Mouse (Mus musculus): ENCODE results near the gene Acvr1. TPM values are rescaled to one million over a fixed set of nuclear protein-coding genes. Genes with fewer than 3 reads are reported as not detected.

Gene Acvr1
- polyA plus RNA-seq, 1 experiment from 2014 or later, result 12.9 TPM

- no peak overlapping the region for H3K9ac ChIP-seq (ENCODE audit: low read depth, low read length)
- no peak overlapping the region for H3K4me2 ChIP-seq
- no peaks in the 10 kb centered on the region for H3K9me3 ChIP-seq (replicated peaks; ENCODE audit: control insufficient read depth, low read length)
- H3K36me3 ChIP-seq (ENCODE audit: control insufficient read depth, insufficient read depth, low read length), result no peaks in the 10 kb centered on the region
- peaks cover 5% of the 10 kb centered on the region; the same call in 1 of the 2 replicates for H3K4me1 ChIP-seq (ENCODE audit: control insufficient read depth, insufficient read depth, low read length)
- no peak overlapping the region for H3K4me3 ChIP-seq (ENCODE audit: low read depth, low read length)
- WGBS (ENCODE audit: insufficient replicate concordance), result 80% methylated on average over 17 of the region's 17 CpGs
- no peak for ATAC-seq (replicated peaks; ENCODE audit: insufficient number of reproducible peaks, low FRiP score, low TSS enrichment)
- H3K27me3 ChIP-seq (ENCODE audit: control insufficient read depth, insufficient read depth, low read length), result no peaks in the 10 kb centered on the region
- H3K27ac ChIP-seq (ENCODE audit: low read depth, low read length), result 0 out of 2 replicates have a peak overlapping the region, but pooled peaks have one; percentile 35
These were observed 29.9 kb upstream of the Acvr1 start for GRCm38 (mm10) chr2:58596774-58597342.

DNA sequence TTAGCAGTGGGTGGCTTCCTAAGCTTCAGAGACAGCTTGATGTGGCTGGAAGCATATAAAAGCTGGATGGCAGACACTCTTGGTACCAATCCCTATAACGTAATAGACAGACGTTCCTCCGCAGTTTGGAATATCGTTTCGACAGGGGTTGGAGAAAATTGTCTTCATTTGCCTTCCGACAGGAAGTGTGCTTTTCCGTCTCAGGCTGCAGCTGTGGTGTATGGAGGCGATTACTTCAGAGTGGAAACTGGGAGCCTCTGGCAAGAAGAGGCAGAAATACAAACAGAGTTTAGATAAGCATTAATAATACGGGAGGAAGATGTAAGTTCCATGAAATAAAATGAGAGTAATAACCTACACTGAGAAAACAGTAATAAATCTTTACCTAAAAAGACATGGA is 28.4 kb upstream of the Acvr1 start:
- WGBS (ENCODE audit: insufficient replicate concordance), result 46% methylated on average over 9 of the region's 9 CpGs

DNA sequence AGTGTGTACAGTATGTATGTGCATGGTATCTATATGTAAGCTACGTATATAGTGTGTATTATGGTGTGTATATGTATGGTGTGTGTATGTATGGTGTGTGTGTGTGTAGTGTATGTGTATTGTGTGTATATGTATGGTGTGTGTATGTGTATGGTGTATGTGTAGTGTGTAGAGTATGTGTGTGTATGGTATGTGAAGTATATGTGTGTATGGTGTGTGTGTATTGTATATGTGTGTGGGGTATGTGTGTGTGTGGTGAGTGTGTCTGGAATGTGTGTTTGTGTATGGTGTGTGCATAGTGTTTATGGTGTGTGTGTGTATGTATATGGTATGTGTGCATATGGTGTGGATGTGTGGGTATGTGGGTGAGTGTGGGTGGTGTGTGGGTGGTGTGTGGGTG is 23.1 kb upstream of the Acvr1 start:
- no peak for ATAC-seq (replicated peaks; ENCODE audit: insufficient number of reproducible peaks, low FRiP score, low TSS enrichment)
- Histone ChIP-seq H3K4me2 (no peak overlapping the region), H3K4me1 (ENCODE audit: control insufficient read depth, insufficient read depth, low read length) (peaks cover 13% of the 10 kb centered on the region)

More for the DNA sequence above, 28.4 kb upstream of the Acvr1 start:
- no peaks in the 10 kb centered on the region for H3K9me3 ChIP-seq (replicated peaks; ENCODE audit: control insufficient read depth, low read length)
- H3K4me1 ChIP-seq (ENCODE audit: control insufficient read depth, insufficient read depth, low read length), result peaks cover 5% of the 10 kb centered on the region; the same call in 1 of the 2 replicates
- no peaks in the 10 kb centered on the region for H3K36me3 ChIP-seq (ENCODE audit: control insufficient read depth, insufficient read depth, low read length)
- no peak overlapping the region for H3K4me3 ChIP-seq (ENCODE audit: low read depth, low read length)
- H3K27me3 ChIP-seq (ENCODE audit: control insufficient read depth, insufficient read depth, low read length), result no peaks in the 10 kb centered on the region
- ATAC-seq (replicated peaks; ENCODE audit: insufficient number of reproducible peaks, low FRiP score, low TSS enrichment), result no peak
- H3K9ac ChIP-seq (ENCODE audit: low read depth, low read length), result no peak overlapping the region
- peak overlapping the region; percentile 85 for H3K27ac ChIP-seq (ENCODE audit: low read depth, low read length)
- no peak overlapping the region for H3K4me2 ChIP-seq

GRCm38 (mm10) chr2:58589637-58590036 is 22.7 kb upstream of the Acvr1 start:
- 53% methylated on average over 4 of the region's 4 CpGs for whole genome bisulfite sequencing (ENCODE audit: insufficient replicate concordance)
- H3K27ac ChIP-seq (ENCODE audit: low read depth, low read length), result no peak overlapping the region

More for the DNA sequence above, 23.1 kb upstream of the Acvr1 start:
- H3K9ac ChIP-seq (ENCODE audit: low read depth, low read length), result no peak overlapping the region
- no peak overlapping the region for H3K4me3 ChIP-seq (ENCODE audit: low read depth, low read length)
- H3K27ac ChIP-seq (ENCODE audit: low read depth, low read length), result no peak overlapping the region
- H3K27me3 ChIP-seq (ENCODE audit: control insufficient read depth, insufficient read depth, low read length), result no peaks in the 10 kb centered on the region
- whole genome bisulfite sequencing (ENCODE audit: insufficient replicate concordance), result 92% methylated on average over 1 of the region's 1 CpGs
- H3K36me3 ChIP-seq (ENCODE audit: control insufficient read depth, insufficient read depth, low read length), result no peaks in the 10 kb centered on the region
- H3K9me3 ChIP-seq (replicated peaks; ENCODE audit: control insufficient read depth, low read length), result no peaks in the 10 kb centered on the region

DNA sequence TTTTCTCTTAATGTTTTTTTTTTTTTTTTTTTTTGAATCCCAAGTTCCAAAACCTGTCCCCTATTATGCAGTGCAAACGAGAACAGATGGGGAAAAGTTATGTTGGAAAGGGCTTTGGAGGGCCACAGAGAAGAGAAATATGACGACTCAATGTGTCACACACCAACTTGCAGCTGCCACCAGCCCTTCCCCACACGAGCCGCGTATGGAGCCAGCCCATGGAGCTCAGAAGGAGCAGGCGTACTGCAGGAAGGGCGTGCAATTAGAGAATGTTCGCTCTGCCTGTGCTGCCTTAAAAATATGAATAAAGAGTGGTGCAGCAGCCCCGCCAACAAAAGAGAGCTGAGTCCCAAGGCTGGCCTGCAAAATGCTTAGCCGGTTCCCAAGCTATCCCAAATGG is 19.4 kb upstream of the Acvr1 start:
- 67% methylated on average over 10 of the region's 10 CpGs for WGBS (ENCODE audit: insufficient replicate concordance)
- Histone ChIP-seq H3K4me2 (no peak overlapping the region), H3K9ac (ENCODE audit: low read depth, low read length) (no peak overlapping the region), H3K27ac (ENCODE audit: low read depth, low read length) (no peak overlapping the region), H3K4me3 (ENCODE audit: low read depth, low read length) (no peak overlapping the region), H3K27me3 (ENCODE audit: control insufficient read depth, insufficient read depth, low read length) (no peaks in the 10 kb centered on the region), H3K36me3 (ENCODE audit: control insufficient read depth, insufficient read depth, low read length) (no peaks in the 10 kb centered on the region), H3K4me1 (ENCODE audit: control insufficient read depth, insufficient read depth, low read length) (peaks cover 17% of the 10 kb centered on the region; the same call in 1 of the 2 replicates), H3K9me3 (replicated peaks; ENCODE audit: control insufficient read depth, low read length) (no peaks in the 10 kb centered on the region)
- ATAC-seq (replicated peaks; ENCODE audit: insufficient number of reproducible peaks, low FRiP score, low TSS enrichment), result no peak

More at GRCm38 (mm10) chr2:58589637-58590036, 22.7 kb upstream of the Acvr1 start:
- Histone ChIP-seq H3K9me3 (replicated peaks; ENCODE audit: control insufficient read depth, low read length) (no peaks in the 10 kb centered on the region), H3K4me3 (ENCODE audit: low read depth, low read length) (no peak overlapping the region), H3K27me3 (ENCODE audit: control insufficient read depth, insufficient read depth, low read length) (no peaks in the 10 kb centered on the region), H3K9ac (ENCODE audit: low read depth, low read length) (no peak overlapping the region), H3K4me2 (no peak overlapping the region), H3K36me3 (ENCODE audit: control insufficient read depth, insufficient read depth, low read length) (no peaks in the 10 kb centered on the region), H3K4me1 (ENCODE audit: control insufficient read depth, insufficient read depth, low read length) (peaks cover 12% of the 10 kb centered on the region; the same call in 1 of the 2 replicates)
- ATAC-seq (replicated peaks; ENCODE audit: insufficient number of reproducible peaks, low FRiP score, low TSS enrichment), result no peak

GRCm38 (mm10) chr2:58574167-58574566 is 7.2 kb upstream of the Acvr1 start:
- 87% methylated on average over 2 of the region's 2 CpGs for WGBS (ENCODE audit: insufficient replicate concordance)
- H3K4me1 ChIP-seq (ENCODE audit: control insufficient read depth, insufficient read depth, low read length), result peaks cover 1% of the 10 kb centered on the region
- H3K27ac ChIP-seq (ENCODE audit: low read depth, low read length), result no peak overlapping the region
- no peaks in the 10 kb centered on the region for H3K9me3 ChIP-seq (replicated peaks; ENCODE audit: control insufficient read depth, low read length)
- H3K36me3 ChIP-seq (ENCODE audit: control insufficient read depth, insufficient read depth, low read length), result no peaks in the 10 kb centered on the region
- no peaks in the 10 kb centered on the region for H3K27me3 ChIP-seq (ENCODE audit: control insufficient read depth, insufficient read depth, low read length)
- no peak for ATAC-seq (replicated peaks; ENCODE audit: insufficient number of reproducible peaks, low FRiP score, low TSS enrichment)
- H3K4me3 ChIP-seq (ENCODE audit: low read depth, low read length), result no peak overlapping the region
- no peak overlapping the region for H3K4me2 ChIP-seq
- H3K9ac ChIP-seq (ENCODE audit: low read depth, low read length), result no peak overlapping the region

GRCm38 (mm10) chr2:58568841-58569645 is 2.1 kb upstream of the Acvr1 start:
- 0 out of 2 replicates have a peak overlapping the region, but pooled peaks have one; percentile 4 for H3K9ac ChIP-seq (ENCODE audit: low read depth, low read length)
- 66% methylated on average over 4 of the region's 4 CpGs for WGBS (ENCODE audit: insufficient replicate concordance)

DNA sequence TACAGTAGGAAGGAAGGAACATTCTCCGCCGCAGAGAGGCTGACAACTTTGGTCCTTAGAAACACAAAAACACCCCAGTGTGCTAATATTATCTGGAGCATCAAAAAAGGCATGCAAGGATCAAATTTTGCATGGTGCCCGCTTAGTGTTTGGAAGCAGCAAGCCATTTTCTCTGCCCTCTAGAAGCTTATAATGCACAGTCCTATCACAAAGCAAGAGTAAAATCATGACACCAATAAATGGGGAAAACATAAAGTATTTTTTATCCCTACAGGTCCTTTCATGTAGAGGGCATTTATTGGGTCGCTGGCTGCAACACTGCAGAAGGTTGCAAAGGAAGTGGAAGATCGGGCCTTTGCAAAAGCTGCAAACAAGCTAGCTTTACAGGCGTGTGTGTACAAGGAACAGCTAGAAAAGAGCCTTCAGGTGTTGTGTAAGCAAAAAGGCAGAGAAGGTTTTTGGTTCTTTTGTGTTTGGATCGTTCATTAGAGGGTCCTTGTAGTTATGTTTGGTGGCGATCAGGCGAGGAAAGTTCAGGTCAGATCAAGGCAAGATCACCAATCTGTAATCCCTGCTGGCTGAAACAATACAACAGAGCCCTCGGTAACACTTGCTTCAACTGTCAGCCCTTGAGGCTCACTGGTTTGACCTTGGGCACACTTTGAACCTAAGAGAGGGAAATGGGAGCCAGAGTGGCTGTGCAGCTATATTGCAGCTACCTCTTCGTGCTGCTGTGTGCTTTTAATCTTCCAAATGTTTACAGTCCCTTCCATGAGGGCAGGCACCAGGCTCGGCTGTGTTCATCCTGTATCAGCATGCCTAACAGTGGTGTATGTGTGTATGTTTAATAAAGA is 1.1 kb upstream of the Acvr1 start:
- H3K4me2 ChIP-seq, result peak overlapping the region; percentile 85
- peak overlapping the region; percentile 88 for H3K4me3 ChIP-seq (ENCODE audit: low read depth, low read length)

More at GRCm38 (mm10) chr2:58568841-58569645, 2.1 kb upstream of the Acvr1 start:
- Histone ChIP-seq H3K9me3 (replicated peaks; ENCODE audit: control insufficient read depth, low read length) (no peaks in the 10 kb centered on the region), H3K27ac (ENCODE audit: low read depth, low read length) (peak overlapping the region; percentile 97; the same call in 1 of the 2 replicates), H3K4me1 (ENCODE audit: control insufficient read depth, insufficient read depth, low read length) (peaks cover 21% of the 10 kb centered on the region), H3K4me2 (peak overlapping the region; percentile 85), H3K4me3 (ENCODE audit: low read depth, low read length) (peak overlapping the region; percentile 88; the same call in 1 of the 2 replicates), H3K27me3 (ENCODE audit: control insufficient read depth, insufficient read depth, low read length) (no peaks in the 10 kb centered on the region), H3K36me3 (ENCODE audit: control insufficient read depth, insufficient read depth, low read length) (no peaks in the 10 kb centered on the region)
- no peak for ATAC-seq (replicated peaks; ENCODE audit: insufficient number of reproducible peaks, low FRiP score, low TSS enrichment)

More for the DNA sequence above, 1.1 kb upstream of the Acvr1 start:
- Histone ChIP-seq H3K27ac (ENCODE audit: low read depth, low read length) (peak overlapping the region; percentile 97), H3K4me1 (ENCODE audit: control insufficient read depth, insufficient read depth, low read length) (peaks cover 28% of the 10 kb centered on the region), H3K27me3 (ENCODE audit: control insufficient read depth, insufficient read depth, low read length) (no peaks in the 10 kb centered on the region), H3K36me3 (ENCODE audit: control insufficient read depth, insufficient read depth, low read length) (no peaks in the 10 kb centered on the region), H3K9me3 (replicated peaks; ENCODE audit: control insufficient read depth, low read length) (no peaks in the 10 kb centered on the region), H3K9ac (ENCODE audit: low read depth, low read length) (peak overlapping the region; percentile 94)
- WGBS (ENCODE audit: insufficient replicate concordance), result 10% methylated on average over 12 of the region's 12 CpGs
- no peak for ATAC-seq (replicated peaks; ENCODE audit: insufficient number of reproducible peaks, low FRiP score, low TSS enrichment)
